Mouse (Mus musculus) spleen, postnatal 10 days (tissue): ENCODE data around the gene Hist1h2ab.
"Not testable (repeated sequence)": the region's sequence is repeated elsewhere in the genome, so short reads cannot be mapped to it uniquely, and the experiment has no call there.

Experiments
- DNase-seq, 2 experiments: peaks; one replicate each; pipeline ENCODE4 v3.0.0; 2021 to 2022; ENCODE audit warnings: low spot score in 2 of 2

The Hist1h2ab gene

DNA sequence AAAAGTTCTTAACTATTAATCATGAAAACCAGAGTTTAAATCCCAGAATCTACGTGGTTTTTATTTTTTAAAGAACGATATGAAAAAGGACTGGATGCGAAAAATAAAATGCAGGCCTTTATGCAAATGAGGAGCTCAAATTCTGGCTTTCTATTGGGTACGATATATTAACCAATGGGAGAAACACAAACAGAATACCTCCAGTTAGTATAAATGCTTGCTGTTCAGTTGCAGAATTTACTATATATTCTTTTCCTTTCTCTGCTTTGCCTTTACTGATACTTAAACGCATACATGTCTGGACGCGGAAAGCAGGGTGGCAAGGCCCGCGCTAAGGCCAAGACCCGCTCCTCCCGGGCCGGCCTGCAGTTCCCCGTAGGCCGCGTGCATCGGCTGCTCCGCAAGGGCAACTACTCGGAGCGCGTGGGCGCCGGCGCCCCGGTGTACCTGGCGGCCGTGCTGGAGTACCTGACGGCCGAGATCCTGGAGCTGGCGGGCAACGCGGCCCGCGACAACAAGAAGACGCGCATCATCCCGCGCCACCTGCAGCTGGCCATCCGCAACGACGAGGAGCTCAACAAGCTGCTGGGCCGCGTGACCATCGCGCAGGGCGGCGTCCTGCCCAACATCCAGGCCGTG, at the start of gene Hist1h2ab:
Gene Hist1h2ab (plus strand): TSS at position 288 of the 639 bp plus-strand sequence.
- peak; percentile 82 to 84 for DNase-seq

DNA sequence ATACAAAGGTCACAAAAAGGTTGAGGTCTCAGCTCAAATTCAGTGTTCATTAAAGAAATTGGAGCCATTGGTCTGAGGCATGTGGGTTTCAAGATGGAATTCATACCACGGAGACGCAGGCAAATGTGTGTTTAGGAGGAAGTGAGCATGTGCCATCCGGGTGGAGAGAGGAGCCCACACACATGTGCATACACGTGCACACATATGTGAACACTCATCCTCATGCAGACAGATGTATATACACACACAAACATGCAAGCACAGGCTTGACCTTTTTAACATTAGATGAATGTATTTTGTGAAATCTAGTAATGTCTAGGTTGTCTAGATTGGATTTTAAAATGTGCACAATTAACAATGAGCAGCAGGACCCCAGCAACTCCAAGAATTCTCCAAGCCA, 48.7 kb upstream of the Hist1h2ab start:
- DNase-seq, result peak; percentile 1 to 10

DNA sequence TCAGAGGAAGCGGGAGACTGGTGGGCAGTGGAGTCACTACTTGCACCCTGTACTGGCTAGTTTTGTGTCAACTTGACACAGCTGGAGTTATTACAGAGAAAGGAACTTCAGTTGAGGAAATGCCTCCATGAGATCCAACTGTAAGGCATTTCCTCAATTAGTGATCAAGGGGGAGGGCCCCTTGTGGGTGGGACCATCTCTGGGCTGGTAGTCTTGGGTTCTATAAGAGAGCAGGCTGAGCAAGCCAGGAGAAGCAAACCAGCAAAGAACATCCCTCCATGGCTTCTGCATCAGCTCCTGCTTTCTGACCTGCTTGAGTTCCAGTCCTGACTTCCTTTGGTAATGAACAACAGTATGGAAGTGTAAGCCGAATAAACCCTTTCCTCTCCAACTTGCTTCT, 48.1 kb upstream of the Hist1h2ab start:
- DNase-seq, result peak; percentile 3 to 5

DNA sequence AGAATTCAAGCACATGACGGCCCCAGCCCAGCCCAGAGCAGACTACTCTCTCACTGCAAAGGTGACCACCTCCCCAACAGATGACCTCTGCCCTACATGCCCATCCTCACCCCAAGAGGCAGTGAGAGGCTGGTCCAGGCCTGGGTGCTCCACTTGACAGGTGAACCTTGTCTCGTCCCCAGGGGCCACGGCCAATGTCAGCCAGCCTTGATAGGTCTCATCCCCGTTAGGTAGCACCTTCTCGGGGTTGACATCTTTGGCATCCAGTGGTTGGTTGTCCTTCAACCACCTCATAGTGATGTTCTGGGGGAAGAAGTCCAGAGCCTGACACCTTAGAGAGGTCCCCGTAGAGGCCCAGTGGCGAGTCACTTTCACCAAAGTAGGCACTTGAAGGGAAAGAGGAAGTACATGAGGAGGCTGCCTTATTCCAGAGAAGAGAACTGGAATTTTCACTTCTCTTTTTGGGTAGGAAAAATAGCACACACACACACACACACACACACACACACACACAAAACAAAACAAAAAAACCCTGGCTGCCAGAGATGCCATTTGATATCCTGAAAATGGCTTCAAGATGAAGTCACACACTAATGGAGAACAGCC, 45.1 kb upstream of the Hist1h2ab start:
- peak in 1 of 2 experiments; percentile 14 for DNase-seq

DNA sequence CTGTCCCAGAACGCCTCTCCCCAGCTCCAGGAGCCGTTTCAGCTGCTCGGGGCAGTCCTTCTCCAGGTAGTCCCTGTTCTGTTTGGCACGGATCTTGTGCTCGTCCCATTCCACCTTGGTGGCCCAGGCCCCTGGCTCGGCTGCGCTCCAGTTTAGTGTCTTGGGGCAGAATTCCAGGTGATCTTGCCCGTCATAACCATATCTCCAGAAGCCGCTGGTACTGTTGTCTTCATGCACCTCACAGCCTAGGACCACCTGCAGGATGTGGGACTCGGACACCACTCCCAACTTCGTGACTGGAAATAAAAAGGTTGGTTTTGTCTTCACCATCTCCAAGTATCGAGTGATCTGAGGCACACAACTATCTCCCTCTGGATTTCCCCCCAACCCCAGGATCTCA, 44.2 kb upstream of the Hist1h2ab start:
- peak in 1 of 2 experiments; percentile 10 for DNase-seq

DNA sequence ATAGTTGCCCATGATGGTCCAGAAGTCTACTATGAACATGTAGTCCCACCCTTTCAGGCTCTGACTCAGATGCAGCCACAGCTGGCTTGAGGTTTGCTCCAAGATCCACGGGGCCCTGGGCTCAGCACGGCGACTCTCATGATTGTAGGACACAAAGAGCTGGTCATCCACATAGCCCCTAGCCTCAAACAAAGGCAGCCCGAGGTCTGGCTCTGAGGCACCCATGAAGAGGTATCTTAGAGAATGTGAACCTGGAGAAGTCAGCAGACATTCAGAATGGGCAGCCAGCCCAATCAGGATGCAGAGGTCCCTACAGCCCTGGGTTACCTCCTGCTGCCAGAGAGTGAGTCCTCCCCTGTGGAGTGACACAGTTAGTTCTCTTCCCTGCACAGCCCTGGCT, 42.9 kb upstream of the Hist1h2ab start:
- DNase-seq, result peak in 1 of 2 experiments; percentile 11

DNA sequence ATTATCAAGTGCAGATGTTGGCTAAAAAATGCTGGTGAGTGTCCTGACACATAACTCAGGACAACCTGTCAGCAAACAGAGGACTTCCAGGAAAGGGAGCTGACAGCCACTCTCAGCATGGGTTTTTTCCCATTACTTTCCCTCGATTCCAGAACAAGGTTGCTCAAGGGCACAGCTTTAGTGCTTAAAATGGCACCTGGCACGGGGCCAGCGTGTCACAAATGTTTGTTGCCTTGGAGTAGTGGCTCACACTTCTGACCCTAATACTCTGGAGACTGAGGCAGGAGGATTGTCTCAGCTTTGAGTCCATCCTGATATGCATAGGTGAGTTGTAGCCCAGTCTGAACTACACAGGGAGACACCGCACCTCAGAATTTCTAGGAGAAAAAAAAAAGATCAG, 42.3 kb upstream of the Hist1h2ab start:
- peak in 1 of 2 experiments; percentile 12 for DNase-seq

DNA sequence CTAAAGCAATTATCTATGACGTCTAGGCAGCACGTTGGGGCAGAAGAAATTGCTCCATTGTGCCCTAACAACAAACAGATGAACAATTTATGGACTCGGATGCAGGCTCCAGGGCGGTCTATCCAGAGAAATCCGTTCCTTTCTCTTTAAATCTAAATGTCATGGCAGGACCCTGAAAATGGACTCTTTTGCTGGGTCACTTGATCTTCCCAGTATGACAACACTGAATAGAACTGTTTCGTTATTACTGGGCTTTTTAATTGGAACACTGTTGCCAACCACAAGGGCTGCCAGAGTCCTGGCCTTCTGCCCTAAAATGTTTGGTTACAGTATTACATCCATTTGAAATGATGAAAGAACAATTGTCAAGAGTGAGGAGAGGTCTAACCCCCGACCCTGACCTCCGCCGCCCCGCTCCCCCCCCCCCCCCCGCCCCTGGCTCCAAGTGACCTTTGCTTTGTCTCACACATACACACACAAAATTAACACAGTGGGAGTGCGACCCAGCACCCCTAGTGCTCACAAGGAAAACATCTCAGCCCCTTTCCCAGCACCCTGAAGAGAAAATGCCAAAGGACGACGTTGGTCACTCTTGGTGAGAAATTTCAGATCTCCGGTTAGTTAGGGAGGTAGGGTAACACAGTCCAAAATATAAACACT, 41.1 kb upstream of the Hist1h2ab start:
- DNase-seq, result peak in 1 of 2 experiments; percentile 9

DNA sequence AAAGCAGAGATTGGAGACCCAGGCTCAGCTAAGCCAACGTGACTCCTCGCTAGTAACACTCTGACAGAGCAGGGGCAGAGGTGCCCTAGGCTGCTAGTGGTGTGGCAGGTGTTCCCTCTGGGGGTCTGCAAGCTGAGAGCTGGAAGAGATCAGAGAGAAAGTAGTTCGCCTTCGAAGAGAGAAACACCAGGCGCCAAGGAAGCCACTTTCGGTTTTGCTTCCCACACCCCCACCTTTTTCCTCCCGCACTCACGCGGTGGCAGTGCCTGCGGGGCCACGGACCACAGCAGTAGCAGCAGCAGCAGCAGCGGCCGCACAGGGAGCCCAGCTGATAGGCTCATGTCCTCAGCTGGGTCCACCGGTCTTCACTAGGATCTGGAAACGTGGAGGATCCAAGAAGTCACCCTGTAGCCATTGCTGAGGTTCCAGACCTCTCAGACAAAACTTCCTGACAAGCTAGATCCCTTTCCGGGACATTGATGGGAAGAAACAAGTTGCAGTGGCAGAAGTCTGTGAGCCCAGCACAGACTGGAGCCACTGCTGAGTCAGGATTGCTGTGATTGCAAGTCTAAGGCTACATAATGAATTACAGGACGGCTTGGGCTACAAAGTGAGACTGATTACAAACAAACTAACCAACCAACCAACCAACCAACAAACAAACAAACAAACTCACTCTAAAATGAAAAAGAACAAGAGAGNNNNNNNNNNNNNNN, 40.4 kb upstream of the Hist1h2ab start, which contains the start of gene Hfe:
Gene Hfe (minus strand): TSS at position 481 of the 716 bp plus-strand sequence.
- DNase-seq, result peak; percentile 34 to 59

DNA sequence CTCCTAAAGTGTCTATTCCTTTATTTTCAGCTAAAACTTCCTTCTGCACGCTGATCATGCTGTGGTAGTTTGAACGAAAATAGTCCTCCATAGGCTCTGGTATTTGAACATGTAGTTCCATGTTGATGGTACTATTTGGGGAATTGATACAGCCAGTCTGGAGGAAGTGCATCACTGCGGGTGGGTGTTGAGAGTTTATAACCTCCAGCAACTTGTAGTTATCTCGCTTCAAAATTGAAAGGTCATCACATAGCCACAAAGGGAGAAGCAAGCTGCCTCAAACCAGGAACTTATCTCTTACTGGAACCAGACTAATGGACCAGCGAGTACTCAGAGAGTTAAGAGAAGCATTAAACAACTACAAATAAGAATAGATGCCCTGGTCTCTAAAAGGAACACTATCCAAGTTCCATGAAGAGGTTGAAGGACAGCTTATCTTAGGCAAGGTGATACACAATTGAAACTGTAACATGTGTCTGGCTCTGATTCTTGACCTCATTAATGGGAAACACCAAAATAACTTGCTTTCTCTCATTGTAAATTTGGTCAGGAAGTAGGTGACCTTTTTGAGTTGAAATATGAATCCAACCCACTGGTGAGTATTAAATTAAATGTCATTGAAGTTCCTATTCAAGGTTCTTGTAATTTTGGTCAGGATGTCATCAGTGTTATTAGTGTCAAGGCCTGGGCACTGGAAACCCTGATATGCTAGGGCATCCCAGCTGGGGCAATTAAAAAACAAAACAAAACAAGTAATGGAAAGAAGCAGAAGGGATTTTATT, 34.5 kb upstream of the Hist1h2ab start:
- DNase-seq, result no peak

DNA sequence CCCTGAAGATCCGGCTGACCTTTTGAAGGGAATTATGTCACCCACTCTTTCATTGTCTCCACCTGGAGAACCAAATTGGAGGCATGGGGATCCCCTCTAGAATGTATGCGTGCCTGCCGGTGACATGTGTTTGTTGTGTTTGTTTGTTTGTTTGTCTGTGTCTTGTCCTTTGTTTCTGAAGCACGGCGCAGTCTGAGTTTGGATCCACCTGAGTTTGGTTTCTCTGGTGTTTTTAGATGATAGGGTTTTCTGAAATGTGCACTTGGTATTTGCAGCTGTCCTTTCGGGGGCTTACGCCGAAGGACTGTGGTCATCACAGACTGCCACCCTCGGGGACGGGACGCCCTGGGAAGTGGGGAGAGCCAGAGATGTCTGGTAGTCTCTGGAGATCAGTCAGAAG, 33.8 kb upstream of the Hist1h2ab start:
- DNase-seq, result no peak

DNA sequence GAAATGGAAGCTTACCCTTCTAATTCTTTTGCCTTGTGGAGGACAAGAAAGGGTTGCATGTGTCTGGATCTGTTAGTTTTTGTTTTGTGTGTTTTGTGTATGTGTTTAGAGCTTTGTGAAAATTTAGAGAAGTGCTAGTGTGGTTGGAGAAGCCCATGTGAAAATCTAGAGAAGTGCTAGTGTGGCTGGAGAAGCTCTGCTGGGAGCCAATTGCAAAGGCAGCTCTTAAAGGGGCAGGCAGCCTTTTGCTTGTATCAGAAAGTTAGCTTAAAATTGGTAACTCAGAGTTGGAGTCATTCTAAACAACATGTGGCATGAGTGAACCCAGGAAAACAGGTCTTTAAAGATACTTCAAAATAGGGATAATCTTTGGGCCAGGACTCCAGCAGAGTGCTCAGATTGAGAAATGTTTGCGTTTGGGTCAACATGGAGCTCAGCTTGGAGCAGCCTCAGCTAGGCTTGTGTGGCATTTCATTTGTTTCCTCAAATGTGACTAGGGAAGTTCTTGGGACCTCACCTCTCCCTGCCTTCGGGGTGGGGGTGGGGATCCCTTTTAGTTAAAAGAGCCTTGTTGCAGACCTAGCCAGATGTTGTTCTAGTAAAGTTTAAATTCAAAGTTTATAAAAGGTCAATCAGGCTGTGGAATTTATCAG, 33.2 kb upstream of the Hist1h2ab start:
- not testable (repeated sequence) for DNase-seq

DNA sequence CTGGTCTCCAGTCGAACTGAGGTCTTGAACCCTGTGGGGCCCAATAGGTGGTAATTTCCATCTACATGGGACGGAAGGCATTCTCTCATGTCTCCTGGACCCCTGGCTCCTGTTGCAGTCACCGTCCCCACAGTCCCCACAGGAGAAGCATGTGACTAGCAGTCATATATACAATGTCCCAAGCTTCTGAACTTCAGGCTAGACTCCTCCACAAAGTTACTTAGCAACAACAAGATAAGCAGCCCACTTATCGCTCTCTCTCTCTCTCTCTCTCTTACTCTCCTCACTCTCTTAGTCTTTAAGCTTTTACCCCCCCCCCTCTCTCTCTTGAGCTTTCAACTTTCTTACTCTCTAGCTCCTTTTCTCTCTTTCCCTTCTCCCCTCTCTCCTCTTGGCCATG, 26.7 kb upstream of the Hist1h2ab start:
- no peak for DNase-seq

DNA sequence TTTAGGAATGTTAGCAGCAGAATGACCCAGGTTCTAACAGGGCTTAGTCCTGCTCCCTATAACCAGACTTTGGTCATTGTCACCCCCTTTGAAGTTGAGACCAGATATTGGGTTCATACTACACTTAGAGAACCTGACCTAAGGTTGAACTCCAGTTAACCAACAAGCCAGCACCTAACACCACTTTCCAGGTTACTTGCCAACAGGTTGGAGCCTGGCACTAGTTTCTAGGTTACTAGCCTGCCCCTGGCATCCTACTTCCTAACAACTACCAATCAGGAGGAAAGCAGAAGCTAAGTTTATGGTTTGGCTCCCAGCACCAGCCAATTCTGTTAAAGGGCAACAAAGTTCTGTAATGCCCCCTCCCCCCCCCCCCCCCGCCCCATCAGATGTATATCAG, 25.7 kb upstream of the Hist1h2ab start:
- DNase-seq, result no peak

DNA sequence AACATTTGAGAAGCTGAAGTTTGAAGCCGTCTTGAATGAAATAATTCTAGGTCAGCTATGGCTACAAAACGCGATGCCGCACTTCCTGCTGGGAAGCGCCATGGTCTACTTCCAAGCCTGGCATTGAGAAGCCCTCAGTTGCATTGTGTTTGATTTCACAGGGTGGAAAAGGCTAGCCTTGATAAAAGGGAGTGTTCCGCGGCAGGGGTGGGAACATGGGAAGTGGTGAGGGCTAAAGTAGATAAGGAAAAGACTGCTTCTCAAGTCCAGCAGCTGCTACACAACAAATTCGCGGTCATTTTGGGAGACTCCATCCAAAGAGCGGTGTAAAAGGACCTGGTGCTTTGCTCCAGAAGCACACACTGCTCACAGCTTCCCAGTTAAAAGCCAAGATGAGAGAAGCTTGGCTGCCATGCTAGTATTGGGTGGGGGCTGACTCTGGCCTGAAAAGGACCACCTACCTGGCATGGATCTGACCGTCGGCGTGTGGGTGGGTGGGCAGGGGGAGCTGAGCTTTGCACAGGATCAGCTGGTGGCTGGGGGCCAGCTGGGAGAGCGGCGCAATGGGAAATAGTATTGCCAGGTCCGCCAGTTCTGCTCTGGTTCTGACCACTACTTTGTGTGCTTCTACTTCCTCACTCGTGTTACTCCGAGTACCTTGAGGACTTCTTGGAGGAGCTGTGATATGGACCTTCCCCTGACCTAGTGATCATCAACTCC, 22.3 kb upstream of the Hist1h2ab start:
- DNase-seq, result peak in 1 of 2 experiments; percentile 3

DNA sequence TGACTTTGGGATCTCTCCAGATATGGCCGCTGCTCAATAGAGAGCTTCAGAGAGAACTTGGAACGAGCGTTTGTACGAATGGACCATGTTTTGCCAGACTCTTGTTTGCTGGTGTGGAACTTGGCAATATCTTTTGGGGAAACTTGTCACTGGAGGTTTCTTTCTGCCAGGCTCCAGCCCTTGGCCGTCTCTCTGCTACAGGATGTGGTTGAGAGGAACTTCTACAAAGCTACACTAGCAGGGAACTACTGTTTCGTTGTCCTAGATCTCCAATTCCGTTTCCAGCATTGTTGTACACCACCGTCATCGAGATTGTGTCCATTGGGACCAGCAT, 21.8 kb upstream of the Hist1h2ab start:
- DNase-seq, result peak in 1 of 2 experiments; percentile 5

DNA sequence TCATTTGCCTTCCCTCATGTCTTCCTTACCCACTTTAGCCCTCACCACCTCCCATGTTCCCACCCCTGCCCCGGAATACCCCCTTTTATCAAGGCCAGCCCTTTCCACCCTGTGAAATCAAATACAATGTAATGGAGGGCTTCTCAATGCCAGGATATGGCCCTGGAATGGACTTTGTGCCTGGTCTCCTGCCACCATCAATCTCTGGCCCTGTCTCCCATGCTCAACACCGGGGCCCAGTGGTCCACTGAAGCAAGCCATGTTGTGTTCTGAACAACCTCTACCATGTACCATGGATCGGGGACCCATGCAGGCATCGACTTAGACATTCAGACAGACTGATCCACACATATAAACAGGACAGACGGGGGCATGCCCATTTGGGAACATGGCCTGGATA, 21.2 kb upstream of the Hist1h2ab start:
- peak in 1 of 2 experiments; percentile 3 for DNase-seq

DNA sequence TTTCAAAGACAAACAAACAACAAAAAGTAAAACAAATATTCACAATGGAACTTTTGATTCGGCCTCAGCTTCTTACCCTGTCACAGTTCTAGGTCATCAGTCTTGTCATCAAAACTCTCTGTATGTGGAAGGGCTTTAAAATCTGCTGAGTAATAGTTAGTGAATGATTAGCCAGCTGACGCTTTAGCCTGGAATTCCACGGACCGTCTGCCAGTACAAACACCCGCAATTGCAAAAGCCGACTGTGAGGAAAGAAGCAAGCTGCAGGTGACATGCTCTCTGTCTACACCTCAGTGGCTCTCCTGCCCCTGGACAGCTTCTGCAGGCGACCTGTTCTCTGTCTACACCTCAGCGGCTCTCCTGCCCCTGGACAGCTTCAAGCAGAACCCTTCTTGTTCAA, 20.4 kb upstream of the Hist1h2ab start:
- peak in 1 of 2 experiments; percentile 2 for DNase-seq

DNA sequence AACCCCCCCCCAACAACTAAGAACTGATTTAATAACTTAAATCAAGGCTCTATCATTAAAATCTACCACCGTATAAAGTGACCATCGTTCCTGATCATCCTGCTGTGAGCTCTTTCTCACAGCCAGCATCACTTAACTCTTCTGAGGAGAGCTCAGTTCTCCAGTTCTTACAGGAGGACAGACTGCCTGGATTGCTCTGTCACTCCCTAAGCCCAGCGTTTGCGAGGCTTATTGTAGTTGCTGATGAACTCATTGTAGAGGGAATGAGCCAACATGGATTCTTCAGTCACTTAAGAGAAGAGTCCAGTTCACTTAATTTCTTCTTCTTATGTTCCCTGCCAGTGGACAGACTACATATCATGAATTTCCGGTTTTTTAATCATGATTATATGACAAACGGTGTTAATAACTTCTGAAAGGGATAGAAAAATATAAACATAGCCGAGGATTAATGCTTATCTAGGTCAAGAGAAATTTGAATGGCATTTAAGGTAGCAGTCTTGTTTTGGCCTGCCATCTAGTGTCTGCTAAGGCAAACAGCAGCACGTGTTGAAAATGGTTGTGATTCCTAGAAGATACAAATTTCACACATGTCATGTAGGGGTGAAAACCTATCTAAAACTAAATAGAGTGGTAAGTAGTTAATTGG, 18.6 kb upstream of the Hist1h2ab start:
- peak; percentile 16 to 58 for DNase-seq

DNA sequence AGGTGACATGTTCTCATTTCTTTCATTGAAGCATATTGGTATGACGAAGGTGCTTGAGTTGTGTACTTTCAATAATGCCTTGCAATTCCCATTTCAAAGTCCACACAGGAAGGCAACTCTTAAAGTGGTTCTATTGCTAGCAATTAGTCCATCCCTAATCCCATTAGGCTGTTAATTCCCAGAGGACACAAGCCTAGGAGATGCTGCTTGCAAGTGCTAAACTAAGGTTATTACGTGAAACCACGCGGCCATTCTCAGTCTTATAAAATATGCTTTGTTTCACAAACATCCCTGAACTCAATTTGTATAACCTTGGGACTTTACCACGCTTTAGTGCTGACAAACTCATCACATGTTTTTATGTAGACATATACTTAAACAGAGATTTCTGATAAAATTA, 13.8 kb upstream of the Hist1h2ab start:
- peak in 1 of 2 experiments; percentile 9 for DNase-seq
